Mouse (Mus musculus) frontal cortex, adult 2 months (tissue): ENCODE data around the gene Kcnt2. TPM values are rescaled to one million over a fixed set of nuclear protein-coding genes. Genes with fewer than 3 reads are reported as not detected.

Source experiments
- DNase-seq, 2 experiments: peaks; one replicate each; pipeline ENCODE4 v3.0.0; 2022; ENCODE audit warnings: low spot score in 1 of 2; ENCODE audit errors: extremely low spot score in 1 of 2
- polyA plus RNA-seq: library from polyadenylated mRNA; depleted of rRNA; stranded (reverse); fragments of >200 nt; gene quantifications from 2 replicates; pipeline ENCODE4 v1.2.3, GENCODE M21; 2012; rRNA removed

The Kcnt2 gene
- 7.4 and 10.4 TPM in 2 replicates for polyA plus RNA-seq

DNA sequence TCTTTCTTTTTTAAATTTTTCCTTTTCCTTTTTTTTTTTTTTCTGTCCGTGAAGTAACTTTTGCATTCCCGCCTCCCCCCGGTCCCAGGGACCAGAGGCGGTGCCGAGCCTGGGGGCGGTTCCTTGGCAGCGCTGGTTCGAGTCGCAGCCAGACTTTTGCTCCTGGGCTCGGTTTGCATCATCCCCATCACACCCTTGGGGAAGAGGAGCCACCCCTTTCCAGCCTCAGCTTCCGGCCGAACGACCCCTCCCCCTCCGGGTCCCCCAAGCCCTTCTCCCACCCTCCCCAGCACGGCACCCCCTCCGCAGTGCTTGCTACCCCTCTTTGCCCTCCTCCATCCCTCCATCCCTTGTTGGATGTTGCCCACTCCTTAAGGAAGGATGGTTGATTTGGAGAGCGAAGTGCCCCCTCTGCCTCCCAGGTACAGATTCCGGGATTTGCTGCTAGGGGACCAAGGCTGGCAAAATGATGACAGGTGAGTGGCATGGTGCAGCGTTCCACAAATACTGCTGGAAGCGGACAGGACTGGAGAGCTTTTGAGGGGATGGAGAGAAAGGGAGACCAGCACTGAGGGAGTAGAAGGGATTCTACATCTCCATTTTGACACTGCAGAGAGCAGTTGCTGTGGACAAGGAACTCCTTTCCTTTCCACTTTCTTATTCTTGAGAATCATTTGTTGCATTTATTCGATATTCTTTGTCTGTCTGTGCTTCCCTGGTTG is at the start of gene Kcnt2:
TSS of gene Kcnt2 (plus strand) at position 283 of the 722 bp plus-strand sequence.
- peak; percentile 34 to 74 for DNase-seq

DNA sequence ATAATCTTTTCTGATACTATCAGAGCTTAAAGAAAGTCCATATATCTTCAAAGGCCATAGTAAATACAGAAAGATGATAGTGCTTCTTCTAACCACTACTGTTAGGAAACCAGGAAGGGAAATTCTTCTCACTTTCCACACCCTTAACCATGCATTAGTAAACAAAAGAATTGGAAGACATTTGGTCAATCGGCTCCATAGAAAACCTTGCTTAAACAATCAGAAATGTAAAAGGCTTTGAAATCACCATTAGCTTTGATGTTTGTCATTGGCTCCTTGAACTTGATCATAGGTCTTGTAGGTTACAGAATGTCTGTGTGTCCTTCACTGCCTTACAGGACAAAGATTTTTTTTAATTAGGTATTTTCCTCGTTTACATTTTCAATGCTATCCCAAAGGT is 40.6 kb upstream of the Kcnt2 start:
- no peak for DNase-seq

DNA sequence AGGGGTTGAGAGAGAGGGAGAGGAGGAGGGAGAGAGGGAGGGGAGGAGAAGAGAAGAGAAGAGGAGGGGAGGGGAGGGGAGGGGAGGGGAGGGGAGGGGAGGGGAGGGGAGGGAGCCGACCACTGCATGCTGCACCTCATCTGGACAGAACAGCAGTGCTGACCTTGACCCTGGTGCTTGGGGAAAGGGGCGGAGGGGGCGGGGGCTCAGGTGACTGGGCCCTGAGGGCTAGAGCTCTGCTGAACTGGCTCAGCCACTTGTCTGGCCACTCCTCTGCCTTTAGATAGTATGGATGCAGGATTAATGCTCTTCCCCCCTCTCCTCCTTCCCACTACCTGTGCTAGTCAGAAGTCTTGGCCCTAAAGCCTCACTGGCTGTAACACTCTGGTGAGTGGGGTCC is 20.7 kb upstream of the Kcnt2 start:
- no peak for DNase-seq

DNA sequence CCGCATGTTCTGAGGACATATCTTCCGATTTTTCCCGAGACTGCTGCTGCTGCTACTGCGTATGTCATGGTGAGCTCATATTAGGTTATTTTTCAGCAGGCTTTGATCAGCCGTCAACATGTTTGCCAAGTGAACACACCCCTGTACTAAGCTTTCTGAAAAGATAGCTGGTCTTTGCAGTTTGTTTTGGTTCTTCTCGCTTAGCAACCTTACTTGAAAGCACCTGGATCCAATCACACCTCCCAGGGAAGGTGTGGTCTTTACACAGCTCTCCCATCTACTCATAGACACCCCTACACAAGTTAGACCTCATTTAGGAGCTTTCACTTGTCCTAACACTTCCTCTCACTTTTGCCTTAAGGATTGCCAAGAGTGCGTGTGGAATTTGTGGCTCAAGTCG is 19.3 kb upstream of the Kcnt2 start:
- DNase-seq = no peak

- DNase-seq = peak; percentile 57 to 60
Observed at GRCm38 (mm10) chr1:140245465-140245864, 493 bp upstream of the Kcnt2 start.

GRCm38 (mm10) chr1:140264696-140265095 is 18.7 kb downstream of the Kcnt2 start:
- DNase-seq = no peak

- no peak for DNase-seq
Observed at GRCm38 (mm10) chr1:140266047-140266446, 20.1 kb downstream of the Kcnt2 start.

- no peak for DNase-seq
Observed at GRCm38 (mm10) chr1:140266643-140267286, 20.8 kb downstream of the Kcnt2 start.

GRCm38 (mm10) chr1:140267288-140267687 is 21.3 kb downstream of the Kcnt2 start:
- DNase-seq = no peak

DNA sequence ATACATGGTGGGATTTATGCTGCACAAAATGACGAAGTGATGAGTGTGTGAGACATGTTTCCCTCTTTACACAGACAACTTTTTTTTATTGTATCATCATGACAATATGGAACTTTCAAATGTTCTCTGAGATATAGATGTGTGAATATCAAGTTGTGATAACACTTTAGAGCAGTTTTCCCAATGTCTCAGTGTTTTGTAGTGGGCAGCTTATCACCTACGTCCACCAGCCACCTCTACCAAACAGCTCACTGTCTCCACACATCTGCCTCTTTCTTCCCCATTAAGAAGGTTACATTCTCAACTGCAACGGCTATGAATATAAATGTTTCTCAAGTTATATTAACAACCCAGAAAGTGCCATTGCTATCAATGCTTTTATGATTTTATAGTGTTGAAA is 27.7 kb downstream of the Kcnt2 start:
- no peak for DNase-seq

- no peak for DNase-seq
Observed at GRCm38 (mm10) chr1:140275813-140276212, 29.9 kb downstream of the Kcnt2 start.

GRCm38 (mm10) chr1:140293140-140293539 is 47.2 kb downstream of the Kcnt2 start:
- no peak for DNase-seq

DNA sequence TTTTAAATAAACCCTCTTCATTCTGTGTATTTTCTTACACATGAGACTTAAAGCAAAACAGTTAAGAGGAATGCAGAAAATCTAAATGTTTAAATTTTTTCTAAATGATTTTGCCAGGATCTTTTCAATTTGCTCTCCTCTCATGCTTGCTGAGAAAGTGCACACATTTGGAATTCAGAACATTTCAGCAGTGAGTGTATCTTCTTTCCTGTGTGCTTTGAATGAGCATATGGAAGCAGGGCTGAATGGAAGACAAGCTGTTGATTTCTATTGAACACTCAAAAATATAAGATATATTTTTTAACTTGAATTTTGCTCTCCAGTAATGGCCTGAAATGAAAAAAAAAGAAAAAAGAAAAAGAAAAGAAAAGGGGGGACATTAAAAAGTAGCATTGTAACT is 49.5 kb downstream of the Kcnt2 start:
- DNase-seq = no peak

DNA sequence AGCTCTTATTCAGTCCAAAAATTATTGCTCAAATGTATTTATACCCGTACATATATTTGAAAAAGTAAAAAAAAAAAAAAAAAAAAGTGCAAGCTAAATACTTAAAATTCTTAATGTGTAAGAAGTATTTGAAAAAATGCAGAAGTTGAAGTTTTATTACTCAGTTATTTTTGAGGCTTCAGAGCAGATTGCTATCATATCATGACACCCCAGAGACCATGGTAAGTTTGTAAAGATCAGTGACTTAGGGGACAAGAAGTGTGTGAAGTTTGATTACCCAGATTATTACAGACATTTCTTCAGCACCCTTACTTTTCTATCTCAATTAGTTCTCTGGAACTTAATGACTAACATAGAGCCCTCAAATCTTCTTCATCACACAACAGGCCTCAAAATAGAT is 58.3 kb downstream of the Kcnt2 start:
- DNase-seq = no peak

DNA sequence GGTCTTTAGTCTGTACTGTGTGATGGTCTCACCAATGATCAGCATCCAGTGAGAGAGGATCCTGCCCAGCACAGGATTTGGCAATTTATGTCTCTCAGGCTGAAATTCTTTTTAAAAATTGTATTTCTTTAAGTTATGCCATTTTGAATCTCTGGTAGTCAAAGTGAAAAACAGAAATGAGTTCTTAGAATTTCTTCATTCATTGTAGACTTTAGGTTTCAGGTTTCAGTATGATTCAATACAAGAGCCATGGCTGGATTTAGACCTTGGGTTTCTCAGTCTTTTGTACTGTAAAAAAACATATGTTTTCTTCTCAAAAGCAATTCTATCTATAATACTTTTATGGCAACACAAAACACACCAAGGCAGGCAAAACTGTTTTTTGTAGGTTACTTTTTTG is 59.4 kb downstream of the Kcnt2 start:
- no peak for DNase-seq

- DNase-seq = no peak
Observed at GRCm38 (mm10) chr1:140306339-140306738, 60.4 kb downstream of the Kcnt2 start.

DNA sequence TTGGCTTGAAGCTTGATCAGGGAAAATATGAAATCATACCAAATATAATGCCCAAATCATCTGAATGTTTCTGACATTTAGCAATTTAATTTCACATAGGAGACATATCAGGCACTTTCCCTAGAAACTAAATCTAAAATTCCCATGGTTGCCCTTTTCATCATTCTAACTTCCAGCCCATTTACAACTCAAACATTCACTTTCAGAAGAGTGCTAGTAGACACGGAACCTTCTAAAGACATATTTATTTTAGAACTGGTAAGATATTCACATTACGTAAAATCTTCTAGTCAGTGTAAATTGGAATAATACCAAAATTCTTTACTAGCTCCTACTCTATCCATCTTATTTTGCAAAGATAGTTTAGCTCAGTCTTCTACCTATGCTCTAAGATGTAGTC is 64.8 kb downstream of the Kcnt2 start:
- no peak for DNase-seq

- no peak for DNase-seq
Observed at GRCm38 (mm10) chr1:140325088-140325487, 79.1 kb downstream of the Kcnt2 start.

DNA sequence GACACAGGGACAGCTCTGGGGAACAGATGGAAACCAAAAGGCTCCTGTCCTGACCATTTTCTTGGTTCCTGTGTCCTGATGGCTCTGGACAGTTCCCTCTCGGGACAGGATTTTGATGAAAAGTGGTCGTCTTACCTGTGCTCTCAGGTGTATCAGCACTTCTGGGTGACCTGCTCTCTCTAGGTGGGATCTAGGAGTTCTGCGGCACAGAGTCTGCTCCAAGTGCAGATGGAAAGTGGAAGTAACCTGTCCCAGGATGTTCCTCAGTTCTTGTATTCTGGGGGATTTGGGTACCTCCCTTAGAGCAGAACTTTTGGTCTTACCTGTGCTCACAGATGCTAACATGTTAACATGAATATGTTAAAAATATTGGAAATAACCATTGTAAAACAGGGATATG is 80.8 kb downstream of the Kcnt2 start:
- no peak for DNase-seq

DNA sequence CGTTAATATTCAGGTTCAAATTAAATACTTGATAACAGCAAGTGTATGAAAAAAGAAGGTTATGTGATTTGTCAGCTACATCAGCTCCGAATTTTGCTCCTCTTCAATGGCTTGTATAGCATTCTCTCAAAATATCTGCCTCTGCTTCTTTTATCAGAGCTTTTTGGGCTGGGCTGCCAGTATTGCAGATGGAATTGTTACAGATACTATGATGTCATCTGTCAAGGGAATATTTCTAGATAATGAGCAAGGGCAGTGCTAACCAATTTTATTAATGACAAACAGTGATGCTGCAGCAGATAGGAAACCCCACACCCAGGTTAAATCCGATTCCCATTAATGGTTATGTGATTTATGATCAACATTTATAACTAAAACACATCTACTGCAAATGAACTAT is 87.7 kb downstream of the Kcnt2 start:
- DNase-seq = no peak

- peak; percentile 15 to 39 for DNase-seq
Observed at GRCm38 (mm10) chr1:140338417-140338816, 92.5 kb downstream of the Kcnt2 start.

DNA sequence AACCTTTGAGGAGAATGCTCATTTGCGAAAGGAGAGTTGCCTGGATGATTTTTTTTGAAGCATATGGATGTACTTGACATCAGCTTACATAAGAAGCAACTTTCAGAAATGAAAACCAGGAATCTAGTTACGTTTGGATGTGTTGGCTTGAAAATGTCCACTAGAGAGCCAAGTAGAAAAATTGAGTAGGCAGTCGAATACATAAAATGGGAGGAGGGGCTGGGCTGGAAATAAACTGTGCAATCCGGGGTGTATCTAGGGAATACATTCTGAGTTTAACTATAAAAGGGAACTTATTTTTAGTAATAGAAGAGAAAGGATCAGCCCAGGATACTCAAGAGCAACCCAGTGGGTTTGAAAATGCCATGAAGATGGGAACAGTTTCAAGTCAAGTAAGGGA is 93.4 kb downstream of the Kcnt2 start:
- peak; percentile 63 to 72 for DNase-seq
